In the genomic region with DNA sequence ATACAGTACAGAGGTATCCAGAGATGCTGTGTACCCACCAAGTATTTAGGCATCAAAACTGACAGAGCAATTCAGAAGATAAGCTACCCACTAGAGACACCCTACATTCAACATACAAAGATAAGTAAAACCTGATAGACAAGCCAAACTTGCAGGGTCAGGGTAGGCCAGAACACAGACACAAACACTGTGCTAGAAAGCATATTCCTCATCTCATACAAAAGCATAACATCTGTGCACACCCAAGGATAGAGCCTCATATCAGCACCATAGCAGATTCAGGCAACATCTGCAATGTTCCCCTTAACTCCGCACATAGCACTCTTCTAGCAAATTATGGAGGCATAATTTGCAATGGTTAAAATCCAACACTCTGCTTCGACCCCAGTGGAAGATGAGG, we compare ENCODE assay signal across 1 mouse cellular context.
TF ChIP-seq lines count a peak whose summit lies in the region.

No protein-coding gene starts in this region.

TF ChIP-seq in CH12.LX, 34 proteins besides CTCF, POLR2A, EP300 and RAD21 (continued from another document):
- no peak for TF ChIP-seq ETS1 (conservative IDR thresholded peaks at IDR 0.05; ENCODE audit: low read depth, low read length)
- no peak for TF ChIP-seq SMC3 (IDR thresholded peaks at IDR 0.05; ENCODE audit: low read depth, low read length)
- no peak for TF ChIP-seq HCFC1 (IDR thresholded peaks at IDR 0.05; ENCODE audit: low read depth, low read length)
